Mouse (Mus musculus): Measurements from ENCODE around the gene Zranb3.
"Not testable (repeated sequence)": the region's sequence is repeated elsewhere in the genome, so short reads cannot be mapped to it uniquely, and the experiment has no call there.

Zranb3 gene

DNA sequence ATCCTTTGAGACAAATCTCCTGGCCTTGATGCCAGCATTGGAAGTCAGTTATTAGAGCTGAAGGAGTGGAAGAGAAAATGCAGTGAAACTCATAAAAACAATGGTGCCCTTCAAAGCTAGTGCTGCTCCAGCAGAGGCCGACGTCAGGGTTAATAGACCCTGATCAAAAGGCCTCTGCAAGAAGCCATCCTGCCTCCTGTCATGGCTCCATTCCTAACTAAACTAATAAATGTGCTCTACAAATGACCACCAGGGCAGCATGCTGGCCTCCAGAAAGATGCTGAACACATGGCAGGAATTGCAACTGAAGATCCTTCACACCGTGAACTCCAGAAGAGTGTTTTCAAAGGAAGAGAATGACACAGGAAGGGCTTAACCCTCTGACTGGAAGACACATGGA lies 117.5 kb downstream of the Zranb3 start:
- DNase-seq, result no peak

DNA sequence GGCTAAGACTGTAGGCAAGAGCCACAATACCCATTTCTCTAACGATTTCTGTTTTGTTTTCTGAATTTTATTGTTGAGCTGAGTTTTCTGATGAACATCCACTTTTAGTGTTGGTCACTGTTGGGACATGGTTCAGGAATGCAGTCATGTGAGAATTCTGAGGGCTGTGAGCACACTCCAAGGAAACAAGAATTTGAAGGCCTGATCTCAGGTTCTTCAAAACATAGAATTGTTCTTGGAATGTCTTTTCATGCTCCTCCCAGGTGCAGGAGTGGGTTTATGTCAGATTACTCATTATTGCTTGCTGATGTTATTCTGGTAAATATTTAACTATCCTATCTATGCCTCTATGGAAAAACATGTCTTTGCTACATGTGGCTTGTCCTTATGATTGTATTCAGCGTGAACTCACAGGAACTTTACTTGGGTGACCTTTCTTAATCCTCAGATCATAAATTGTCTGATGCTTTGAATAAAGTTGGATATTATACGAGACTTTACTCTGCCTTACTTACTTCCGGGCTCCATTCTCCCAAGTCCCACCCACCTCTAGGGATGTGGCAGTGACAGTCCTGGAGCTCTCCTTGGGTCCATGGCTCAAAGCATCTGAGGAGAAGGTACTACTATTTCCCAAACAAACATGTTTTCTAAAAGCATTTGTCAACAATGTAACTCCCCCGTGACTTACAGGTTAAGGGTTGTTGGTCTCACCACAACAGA lies 119.4 kb downstream of the Zranb3 start:
- DNase-seq, result no peak

DNA sequence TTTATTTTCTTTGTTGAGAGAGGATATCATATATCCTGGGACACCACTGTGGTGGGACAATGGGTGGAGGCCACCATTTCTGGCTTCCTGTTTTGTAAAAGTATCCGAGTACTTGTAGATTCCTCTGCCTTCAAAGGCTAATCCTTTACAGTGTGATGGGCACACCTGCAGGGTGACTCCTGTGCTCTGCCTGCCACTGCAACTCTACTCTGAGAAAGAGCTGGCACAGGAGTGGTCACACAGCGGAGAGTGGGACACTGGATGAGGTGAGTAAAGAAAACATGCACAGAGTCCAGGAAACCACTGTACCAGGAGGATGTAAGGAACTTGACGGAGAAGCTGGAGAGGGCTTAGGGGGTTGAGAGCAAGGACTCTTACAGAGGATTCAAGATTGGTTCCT lies 120.6 kb downstream of the Zranb3 start:
- no peak for DNase-seq

DNA sequence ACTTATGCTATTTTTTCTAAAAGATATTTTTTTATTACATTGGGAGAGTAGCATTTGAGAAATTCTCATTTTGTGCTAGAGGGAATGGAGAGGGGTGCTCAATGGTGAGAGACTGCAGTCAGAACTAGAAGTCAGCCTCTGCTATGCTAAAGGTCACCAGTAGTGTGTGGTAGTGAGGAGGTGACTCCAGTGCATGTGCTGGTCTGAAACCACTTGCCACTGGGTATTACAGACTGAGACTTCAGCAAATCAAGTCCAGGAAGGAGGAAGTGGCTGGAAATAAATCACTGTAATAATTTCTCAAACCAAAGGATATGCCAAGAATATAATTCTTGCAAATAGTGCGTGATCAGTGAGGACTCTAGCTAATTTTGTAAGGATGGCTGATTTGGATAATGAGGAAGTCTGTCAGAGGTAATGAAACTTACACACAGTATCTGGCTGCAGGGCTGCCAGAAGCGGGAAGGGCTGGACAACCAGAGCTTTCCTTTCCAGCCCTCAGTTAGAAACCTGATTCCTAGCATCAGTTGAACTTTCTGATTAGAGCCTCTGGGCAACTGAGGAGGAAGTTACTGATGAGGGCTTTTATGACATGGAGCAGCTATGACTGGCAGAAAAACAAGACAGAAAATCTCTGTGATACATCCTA lies 121.8 kb downstream of the Zranb3 start:
- DNase-seq, result no peak

DNA sequence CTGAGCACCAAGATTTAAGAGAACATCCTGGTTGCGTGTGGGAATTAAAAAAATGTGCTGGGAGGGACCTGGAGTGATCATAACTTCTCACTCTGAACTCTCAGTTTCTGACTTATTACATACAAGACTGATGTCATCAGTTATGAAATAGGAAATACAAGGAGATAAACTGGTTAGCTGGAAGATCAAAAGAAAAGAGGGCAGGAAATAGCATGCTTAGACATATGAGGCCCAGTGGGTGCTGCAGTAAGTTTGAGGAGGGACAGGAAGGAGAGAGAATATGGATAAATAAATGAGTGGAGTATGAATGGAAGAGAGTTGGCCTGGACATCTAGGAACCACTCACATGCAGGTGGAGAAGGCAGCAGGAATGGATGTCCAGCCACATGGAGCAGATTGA lies 124.7 kb downstream of the Zranb3 start:
- no peak for DNase-seq

DNA sequence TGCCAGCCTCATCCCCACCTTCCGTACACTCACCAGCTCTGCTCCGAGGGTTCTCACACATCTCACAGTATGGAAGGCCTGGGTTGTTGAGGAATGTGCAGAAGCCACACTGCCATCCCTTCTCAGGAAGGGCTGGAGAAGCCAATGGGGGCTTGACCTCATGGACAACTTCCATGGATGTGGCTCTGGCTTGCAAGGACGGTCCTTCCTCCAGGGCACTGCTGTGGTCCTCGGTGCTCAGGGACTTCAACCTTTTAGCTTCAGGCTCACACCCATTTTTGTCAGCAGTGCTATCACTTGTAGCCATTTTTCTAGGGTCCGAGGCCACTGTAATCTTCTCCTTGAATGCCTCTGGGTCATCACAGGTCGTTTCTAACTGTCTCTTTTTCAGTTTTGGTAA lies 126.7 kb downstream of the Zranb3 start:
- DNase-seq, result no peak

DNA sequence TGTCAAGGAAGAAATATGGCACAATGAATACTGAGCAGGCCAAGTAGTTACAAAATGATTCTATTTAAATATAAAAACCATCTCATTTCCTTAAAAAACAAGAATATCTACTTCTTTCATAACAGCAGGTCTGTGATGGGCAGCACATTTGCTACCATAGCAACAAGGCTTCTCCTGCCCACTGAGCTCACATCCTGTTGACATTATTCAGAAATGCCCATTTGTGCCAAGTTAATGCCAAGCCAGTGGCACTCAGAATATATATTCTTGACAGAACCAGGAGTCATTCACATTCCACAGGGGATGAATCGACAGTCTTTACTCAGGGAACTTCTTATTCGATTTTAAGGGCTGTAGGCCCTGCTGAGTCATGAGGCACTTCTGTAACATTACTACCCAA lies 127.2 kb downstream of the Zranb3 start:
- DNase-seq, result peak; percentile 65

DNA sequence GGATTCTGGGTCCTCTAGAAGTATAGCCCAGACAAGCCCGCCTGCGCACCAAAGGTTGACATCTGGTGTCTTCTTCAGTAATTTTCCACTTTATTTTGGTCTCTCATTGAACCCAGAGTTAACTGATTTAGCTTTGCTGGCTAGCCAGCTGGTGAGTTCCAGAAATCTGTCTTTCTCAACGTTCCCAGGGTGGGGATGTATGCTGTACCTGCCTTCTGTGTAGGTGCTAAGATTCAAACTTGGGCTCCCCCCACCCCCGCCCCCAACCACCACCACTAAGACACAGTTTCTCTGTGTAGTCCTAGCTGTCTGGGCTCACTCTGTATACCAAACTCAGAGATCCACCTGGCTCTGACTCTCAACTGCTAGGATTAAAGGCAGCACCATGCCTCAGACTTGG lies 128.8 kb downstream of the Zranb3 start:
- peak; percentile 25 for DNase-seq

DNA sequence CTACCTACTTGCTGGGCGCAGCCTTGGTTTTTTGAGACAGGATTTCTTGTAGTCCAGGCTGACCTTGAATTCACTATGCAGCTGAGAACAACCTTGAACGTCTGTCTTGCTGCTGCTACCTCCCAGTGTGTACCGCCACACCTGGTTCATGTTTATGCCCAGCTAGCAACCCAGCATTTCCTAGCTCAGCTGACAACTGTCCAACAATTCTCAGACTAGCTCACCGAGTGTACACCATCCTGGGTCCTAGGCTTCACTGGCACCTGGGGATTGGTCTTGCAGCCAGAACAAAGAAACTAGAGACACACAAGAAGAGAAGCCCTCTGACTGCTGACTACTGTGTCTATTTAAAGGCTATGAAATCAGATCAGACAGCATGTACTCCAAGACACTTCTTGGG lies 132.0 kb downstream of the Zranb3 start:
- DNase-seq, result no peak

DNA sequence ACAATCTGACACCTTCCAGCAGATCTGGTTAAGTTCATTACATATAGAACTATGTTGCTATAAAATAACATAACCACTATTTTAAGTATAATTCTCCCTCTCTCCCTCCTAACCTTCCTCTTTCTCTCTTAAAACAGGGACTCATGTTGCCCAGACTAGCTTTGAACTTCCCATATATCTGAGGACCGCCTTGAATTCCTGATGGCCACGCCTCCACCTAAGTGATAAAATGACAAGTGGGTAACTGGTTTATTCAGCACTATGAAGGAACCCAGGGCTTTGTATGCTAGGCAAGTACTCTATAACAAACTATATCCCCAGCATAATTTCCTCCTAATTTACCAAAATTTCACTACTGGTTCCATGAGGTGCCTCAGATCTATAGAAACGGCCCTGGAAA lies 139.5 kb downstream of the Zranb3 start:
- no peak for DNase-seq

DNA sequence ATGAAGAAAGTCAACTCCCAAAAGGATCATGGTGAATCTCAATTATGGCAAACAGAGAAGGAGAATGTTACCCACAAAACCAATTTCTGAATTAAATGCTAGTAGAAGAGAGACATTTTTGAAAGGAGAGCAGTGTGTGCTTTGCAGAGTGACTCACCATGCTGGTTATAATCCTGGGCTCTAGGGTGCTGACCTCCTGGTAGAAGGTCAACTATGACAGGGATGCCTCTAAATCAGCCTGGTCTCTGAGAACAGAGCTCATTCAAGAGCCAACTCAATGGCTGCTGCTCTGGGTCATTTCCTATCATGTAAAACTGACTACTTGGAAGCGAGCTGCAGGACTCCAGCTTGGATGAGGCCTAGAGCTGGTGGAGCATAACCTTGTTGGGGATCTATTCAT lies 141.7 kb downstream of the Zranb3 start:
- no peak for DNase-seq

DNA sequence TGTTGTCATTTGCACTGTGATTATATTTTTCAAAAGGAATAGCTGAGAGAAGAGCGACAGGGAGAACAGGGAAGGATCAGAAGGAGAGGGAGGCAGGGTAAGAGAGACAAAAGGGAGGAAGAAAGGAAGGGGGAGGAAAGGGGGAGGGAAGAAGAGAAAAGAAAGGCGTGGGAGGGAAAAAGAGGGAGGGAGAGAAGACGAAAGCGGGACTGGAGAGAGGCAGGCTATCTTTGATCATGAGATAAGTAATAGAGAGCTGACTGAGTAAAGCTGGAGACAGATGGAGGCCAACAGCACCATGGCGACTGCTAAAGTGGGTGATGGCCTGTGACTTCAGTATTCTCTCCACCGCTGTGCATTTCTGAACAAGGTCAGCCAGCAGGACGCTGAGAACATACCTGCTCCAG lies 143.5 kb downstream of the Zranb3 start:
- no peak for DNase-seq

DNA sequence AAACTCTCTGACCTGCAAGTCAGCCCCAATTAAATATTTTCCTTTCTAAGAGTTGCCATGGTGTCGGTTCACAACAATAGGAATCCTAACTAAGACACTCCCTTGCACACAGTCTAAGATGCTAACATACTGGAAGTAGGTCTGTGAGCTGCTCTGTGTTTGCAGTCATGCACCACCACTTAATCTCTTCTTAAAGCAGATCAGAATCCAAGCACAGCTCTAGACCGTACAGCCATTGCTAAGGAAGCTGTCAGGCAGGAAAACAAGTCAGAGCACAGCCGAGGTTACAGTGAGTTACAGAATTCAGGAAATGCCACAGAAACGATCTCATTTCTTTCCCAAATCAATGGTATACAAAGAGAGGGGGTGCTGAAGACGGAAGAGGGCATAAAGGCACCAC lies 144.0 kb downstream of the Zranb3 start:
- no peak for DNase-seq

DNA sequence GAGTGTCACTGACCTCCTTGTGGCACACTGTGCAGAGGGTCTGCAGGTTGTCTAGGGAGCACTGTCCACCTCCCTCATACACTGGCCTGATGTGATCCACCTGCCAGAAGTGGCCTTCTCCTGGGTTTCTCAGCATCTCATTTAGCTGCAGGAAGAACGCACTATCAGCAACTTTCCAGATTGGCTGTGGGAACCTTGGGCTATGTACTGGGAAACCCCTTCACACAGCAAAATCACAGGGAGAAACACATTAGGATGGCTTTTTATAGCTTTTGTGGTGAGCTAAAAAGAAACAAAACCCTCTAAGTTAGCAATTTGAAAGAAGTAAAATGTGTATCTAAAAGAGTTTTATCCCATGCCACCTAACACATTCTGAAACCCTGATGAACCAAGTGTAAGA lies 146.3 kb downstream of the Zranb3 start:
- DNase-seq, result no peak

DNA sequence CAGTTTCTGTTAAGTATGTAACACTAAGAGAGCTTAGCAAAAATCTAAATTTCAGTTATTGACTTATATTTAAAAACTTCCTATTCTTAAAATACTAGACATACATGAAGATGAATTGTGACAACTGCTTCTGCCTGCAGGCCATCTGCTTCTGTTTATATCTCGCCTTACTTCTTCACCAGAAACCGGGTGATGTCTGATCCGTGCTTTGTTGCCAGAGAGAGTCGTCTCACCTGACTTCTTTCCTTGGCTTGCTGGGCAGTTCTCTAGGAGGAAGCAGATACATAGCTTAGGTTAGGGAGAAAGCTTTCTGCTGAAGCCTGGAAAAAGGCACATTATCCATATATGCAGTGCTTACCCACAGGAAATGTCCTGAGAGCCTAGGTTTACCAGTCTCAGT lies 148.0 kb downstream of the Zranb3 start:
- DNase-seq, result peak; percentile 65

DNA sequence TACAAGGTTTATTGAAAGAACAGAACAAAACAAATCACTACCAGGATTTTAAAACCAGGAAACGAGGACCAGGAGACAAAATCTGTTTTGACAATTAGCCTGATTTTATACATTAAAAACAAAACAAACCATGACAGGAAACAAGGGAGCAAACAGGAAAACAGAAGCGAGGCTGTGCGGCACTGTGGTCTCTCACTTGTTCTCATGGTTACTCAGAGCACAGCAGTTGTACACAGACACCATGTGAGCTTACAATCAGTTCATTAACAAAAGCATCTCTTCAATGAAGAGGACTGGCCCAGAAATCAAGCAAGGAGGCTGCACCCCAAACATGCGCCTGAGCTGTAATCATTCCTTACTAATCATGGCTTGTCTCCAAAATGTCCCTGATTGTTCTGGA lies 148.6 kb downstream of the Zranb3 start:
- not testable (repeated sequence) for DNase-seq

DNA sequence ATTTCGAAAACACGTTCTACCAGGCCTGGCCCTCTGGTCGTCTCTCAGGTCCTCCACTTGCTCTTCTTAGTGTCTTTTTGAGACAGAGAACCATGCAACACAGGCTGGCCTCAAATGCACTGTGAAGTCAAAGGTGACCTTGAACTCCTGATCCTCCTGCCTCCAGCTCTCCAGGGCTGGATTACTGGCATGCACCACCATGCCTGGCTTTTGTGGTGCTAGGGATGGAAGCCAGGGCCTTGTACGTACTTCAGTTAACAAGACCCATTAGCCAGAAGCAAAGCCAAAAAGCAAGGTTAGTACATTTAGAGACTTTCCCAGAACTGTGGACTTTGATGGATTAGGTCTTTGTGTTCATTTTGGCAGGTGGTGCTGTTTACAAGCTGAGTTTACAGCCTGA lies 150.6 kb downstream of the Zranb3 start:
- no peak for DNase-seq

DNA sequence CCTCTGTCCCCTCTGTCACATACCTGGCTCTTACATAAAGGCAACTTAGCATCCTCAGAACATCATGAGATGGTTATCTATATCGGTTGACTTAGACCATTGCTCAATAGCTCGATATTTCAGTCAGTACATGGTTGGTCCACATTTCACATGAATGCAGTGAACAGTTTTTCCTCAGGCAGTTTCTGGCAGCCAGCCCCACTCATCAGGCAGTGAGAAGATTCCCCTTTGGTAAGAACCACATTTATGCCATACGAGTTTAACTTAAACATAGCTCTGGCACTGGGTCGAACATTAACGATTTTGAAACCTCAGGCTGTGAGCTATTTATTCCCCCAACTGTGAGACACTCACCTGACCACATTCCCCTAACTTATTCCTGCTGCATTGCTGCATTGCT lies 154.1 kb downstream of the Zranb3 start:
- no peak for DNase-seq

DNA sequence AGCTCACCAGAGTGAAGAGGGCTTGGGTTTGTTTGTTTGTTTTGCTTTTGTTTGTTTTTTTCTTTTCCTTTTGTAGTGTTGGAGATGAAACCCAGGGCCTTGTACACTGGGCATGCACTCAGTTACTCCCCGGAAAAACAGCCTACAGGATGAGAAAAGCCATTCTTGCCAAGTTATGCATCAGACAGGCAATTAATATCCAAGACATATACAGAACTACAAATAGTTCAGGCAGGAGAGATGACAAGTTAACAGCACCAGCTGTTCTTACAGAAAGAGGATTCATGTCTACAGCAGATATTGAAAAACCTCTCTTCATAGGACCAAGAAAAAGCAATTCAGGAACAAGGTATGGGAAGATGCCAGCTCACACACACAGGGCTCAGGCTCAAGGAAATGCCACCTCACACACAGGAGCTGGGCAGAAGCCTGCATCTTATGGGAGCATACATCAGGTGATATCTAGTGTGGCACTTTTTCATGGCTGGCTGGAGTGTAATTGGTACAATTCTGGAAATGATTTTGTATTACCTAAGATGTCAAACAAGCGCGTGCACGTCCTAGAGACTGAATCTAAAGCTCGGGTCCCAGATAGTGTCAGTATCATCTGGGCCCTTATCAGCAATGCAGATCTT lies 156.1 kb downstream of the Zranb3 start:
- no peak for DNase-seq

DNA sequence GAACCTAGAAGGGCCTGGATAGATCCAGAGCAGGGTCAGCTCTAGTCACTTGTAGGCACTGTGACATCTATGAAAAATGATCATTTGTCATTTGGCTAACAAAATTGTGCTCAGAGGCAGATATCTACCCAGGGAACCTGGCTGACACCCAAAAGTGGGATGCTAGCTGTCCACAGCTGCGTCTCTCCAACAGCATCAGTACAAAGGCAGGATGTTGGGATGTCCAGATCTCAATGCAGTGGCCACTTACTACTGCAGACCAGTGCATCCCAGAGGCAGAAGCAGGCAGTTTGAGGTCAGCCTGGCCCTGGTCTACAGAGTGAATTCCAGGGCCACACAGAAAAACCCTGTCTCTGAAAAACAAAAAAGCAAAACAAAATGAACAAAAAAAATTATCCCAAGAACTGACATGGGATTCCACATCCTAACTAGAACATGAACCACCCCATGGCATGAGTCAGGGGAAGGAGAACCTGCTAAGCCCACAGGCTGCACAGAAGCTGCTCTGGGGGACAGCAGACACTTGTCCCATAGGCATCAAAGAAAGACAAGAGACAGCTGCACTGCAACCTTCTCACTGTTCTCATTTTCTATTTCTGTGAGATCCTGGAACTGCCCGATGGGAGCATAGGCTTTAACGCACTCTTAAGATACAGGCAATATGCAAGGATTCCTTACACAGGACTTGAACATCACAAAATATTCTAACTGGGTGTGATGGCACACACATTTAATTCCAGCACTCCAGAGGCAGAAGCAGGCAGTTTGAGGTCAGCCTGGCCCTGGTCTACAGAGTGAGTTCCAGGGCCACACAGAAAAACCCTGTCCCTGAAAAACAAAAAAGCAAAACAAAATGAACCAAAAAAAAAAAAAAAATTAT lies 156.9 kb downstream of the Zranb3 start:
- peak; percentile 30 for DNase-seq

DNA sequence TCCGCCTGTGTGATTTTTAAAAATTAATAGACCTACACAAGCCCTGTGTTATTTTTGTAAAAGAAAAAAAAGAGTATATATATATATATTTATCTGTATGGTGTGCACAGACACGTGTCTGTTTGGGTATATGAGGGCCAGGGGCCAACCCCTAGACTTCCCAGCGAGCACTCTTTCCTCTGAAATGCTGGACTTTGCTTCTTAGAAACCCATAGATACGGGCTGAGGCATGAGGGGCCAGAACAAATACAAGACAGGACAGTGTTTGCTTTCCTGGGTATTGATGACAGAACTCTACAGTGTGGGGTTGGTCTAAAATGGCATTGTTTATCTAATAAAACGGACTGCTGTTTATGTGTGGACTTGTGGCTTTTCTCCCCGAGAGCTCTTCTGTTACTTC lies 159.3 kb downstream of the Zranb3 start:
- DNase-seq, result no peak

DNA sequence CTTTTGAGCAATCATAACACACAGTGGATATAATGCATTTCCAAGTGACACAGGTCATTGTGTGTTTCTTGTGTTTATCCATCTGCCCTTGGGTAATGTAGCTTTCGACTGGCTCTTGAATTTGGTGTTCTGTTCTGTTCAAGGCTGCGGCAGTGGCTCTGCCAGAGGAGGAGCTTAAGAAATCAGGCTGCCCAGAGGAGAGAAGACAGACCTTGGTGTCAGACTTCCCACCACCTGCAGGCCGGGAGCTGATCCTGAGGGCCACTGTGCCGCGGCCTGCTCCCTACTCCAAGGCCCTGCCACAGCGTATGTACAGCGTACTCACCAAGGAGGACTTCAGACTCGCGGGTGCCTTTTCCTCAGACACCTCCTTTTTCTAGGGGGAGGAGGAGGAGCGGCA lies 160.6 kb downstream of the Zranb3 start:
- DNase-seq, result no peak

DNA sequence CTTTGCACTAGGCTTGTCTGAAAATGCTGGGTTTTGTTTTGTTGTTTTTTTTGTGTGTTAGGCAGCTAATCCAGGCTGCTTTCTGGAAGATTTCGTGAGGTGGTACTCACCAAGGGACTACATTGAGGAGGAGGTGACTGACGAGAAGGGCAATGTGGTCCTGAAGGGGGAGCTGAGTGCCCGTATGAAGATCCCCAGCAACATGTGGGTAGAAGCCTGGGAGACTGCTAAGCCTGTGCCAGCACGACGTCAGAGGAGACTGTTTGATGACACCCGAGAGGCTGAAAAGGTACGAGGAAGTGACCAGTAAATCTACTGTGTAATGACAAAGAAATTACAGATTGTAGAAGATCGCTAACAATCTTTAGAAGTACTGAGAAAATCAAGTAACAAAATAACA lies 165.6 kb downstream of the Zranb3 start:
- DNase-seq, result no peak

DNA sequence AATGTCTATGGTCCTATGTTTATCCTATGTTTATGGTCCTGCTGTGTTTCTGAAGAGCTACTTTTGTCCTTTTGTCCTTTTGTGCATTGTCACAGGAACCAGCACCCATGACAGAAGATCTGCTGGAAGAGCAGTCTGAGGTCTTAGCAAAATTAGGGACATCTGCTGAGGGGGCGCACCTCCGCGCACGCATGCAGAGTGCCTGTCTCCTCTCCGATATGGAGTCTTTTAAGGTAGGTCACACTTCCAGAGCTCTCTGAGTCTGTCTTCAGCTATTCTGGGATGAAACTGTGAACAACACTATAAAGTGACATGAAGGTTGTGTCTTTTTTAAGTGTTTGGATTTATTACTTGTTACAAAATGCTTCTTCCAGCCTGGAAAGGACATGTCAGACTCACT lies 168.5 kb downstream of the Zranb3 start:
- DNase-seq, result peak; percentile 49

All from layer of hippocampus, adult 9-11 months (tissue).